Mouse (Mus musculus): ENCODE measurements at regions not wholly inside any gene's neighbourhood (a gene's known extent, or its start where the extent isn't known, plus 50 kb on each side); places are given as distances from the start of the nearest gene placed in this dataset.
"Not testable (repeated sequence)": the region's sequence is repeated elsewhere in the genome, so short reads cannot be mapped to it uniquely, and the experiment has no call there.

GRCm38 (mm10) chrX:159056462-159056805 lies 153.7 kb upstream of the Rps6ka3 start:
- DNase-seq (ENCODE audit: low spot score) (no peak), ATAC-seq (ENCODE audit: low FRiP score) (no peak)
- Histone ChIP-seq H3K9me3 (ENCODE audit: control insufficient read depth, low read length) (no peaks in the 10 kb centered on the region), H3K36me3 (replicated peaks; ENCODE audit: control insufficient read depth, insufficient read depth) (no peaks in the 10 kb centered on the region), H3K27ac (no peak overlapping the region), H3K4me3 (replicated peaks; ENCODE audit: low read length) (no peak overlapping the region), H3K4me2 (replicated peaks) (no peak overlapping the region), H3K27me3 (ENCODE audit: control insufficient read depth, insufficient read depth, low read length) (no peaks in the 10 kb centered on the region), H3K9ac (no peak overlapping the region), H3K4me1 (replicated peaks; ENCODE audit: control insufficient read depth, insufficient read depth, low read length) (no peaks in the 10 kb centered on the region)

GRCm38 (mm10) chrX:159058931-159059330 lies 151.2 kb upstream of the Rps6ka3 start:
- Histone ChIP-seq H3K4me2 (replicated peaks) (no peak overlapping the region), H3K27ac (no peak overlapping the region), H3K9ac (no peak overlapping the region), H3K27me3 (ENCODE audit: control insufficient read depth, insufficient read depth, low read length) (no peaks in the 10 kb centered on the region), H3K36me3 (replicated peaks; ENCODE audit: control insufficient read depth, insufficient read depth) (no peaks in the 10 kb centered on the region), H3K4me1 (replicated peaks; ENCODE audit: control insufficient read depth, insufficient read depth, low read length) (no peaks in the 10 kb centered on the region), H3K4me3 (replicated peaks; ENCODE audit: low read length) (no peak overlapping the region), H3K9me3 (ENCODE audit: control insufficient read depth, low read length) (no peaks in the 10 kb centered on the region)
- ATAC-seq (ENCODE audit: low FRiP score) = no peak
- no peak for DNase-seq (ENCODE audit: low spot score)

- no peaks in the 10 kb centered on the region for H3K27me3 ChIP-seq (ENCODE audit: control insufficient read depth, insufficient read depth, low read length)
- H3K4me2 ChIP-seq (replicated peaks) = no peak overlapping the region
- ATAC-seq (ENCODE audit: low FRiP score) = no peak
- DNase-seq (ENCODE audit: low spot score) = no peak
- H3K36me3 ChIP-seq (replicated peaks; ENCODE audit: control insufficient read depth, insufficient read depth) = no peaks in the 10 kb centered on the region
- no peak overlapping the region for H3K9ac ChIP-seq
- no peak overlapping the region for H3K4me3 ChIP-seq (replicated peaks; ENCODE audit: low read length)
- H3K27ac ChIP-seq = no peak overlapping the region
- H3K4me1 ChIP-seq (replicated peaks; ENCODE audit: control insufficient read depth, insufficient read depth, low read length) = no peaks in the 10 kb centered on the region
- H3K9me3 ChIP-seq (ENCODE audit: control insufficient read depth, low read length) = no peaks in the 10 kb centered on the region
These were observed 148.8 kb upstream of the Rps6ka3 start for GRCm38 (mm10) chrX:159061322-159061721.

- DNase-seq (ENCODE audit: low spot score) = no peak
These were observed 143.9 kb upstream of the Rps6ka3 start for GRCm38 (mm10) chrX:159066212-159066611.

GRCm38 (mm10) chrX:159072647-159073046 lies 137.5 kb upstream of the Rps6ka3 start:
- Histone ChIP-seq H3K4me3 (replicated peaks; ENCODE audit: low read length) (no peak overlapping the region), H3K4me1 (replicated peaks; ENCODE audit: control insufficient read depth, insufficient read depth, low read length) (no peaks in the 10 kb centered on the region), H3K27me3 (ENCODE audit: control insufficient read depth, insufficient read depth, low read length) (no peaks in the 10 kb centered on the region), H3K4me2 (replicated peaks) (no peak overlapping the region), H3K9ac (no peak overlapping the region), H3K9me3 (ENCODE audit: control insufficient read depth, low read length) (no peaks in the 10 kb centered on the region), H3K27ac (no peak overlapping the region), H3K36me3 (replicated peaks; ENCODE audit: control insufficient read depth, insufficient read depth) (no peaks in the 10 kb centered on the region)
- ATAC-seq (ENCODE audit: low FRiP score) (no peak), DNase-seq (ENCODE audit: low spot score) (no peak)
- 63% methylated on average over 3 of the region's 3 CpGs for WGBS

More at GRCm38 (mm10) chrX:159066212-159066611, 143.9 kb upstream of the Rps6ka3 start:
- ATAC-seq (ENCODE audit: low FRiP score) = no peak
- Histone ChIP-seq H3K27me3 (ENCODE audit: control insufficient read depth, insufficient read depth, low read length) (no peaks in the 10 kb centered on the region), H3K4me3 (replicated peaks; ENCODE audit: low read length) (no peak overlapping the region), H3K4me1 (replicated peaks; ENCODE audit: control insufficient read depth, insufficient read depth, low read length) (no peaks in the 10 kb centered on the region), H3K27ac (no peak overlapping the region), H3K9me3 (ENCODE audit: control insufficient read depth, low read length) (no peaks in the 10 kb centered on the region), H3K36me3 (replicated peaks; ENCODE audit: control insufficient read depth, insufficient read depth) (no peaks in the 10 kb centered on the region), H3K9ac (no peak overlapping the region), H3K4me2 (replicated peaks) (no peak overlapping the region)
- 68% methylated on average over 2 of the region's 2 CpGs for WGBS

GRCm38 (mm10) chrX:159073533-159073932 lies 136.6 kb upstream of the Rps6ka3 start:
- Histone ChIP-seq H3K9me3 (ENCODE audit: control insufficient read depth, low read length) (no peaks in the 10 kb centered on the region), H3K36me3 (replicated peaks; ENCODE audit: control insufficient read depth, insufficient read depth) (no peaks in the 10 kb centered on the region), H3K9ac (no peak overlapping the region), H3K4me1 (replicated peaks; ENCODE audit: control insufficient read depth, insufficient read depth, low read length) (no peaks in the 10 kb centered on the region), H3K4me3 (replicated peaks; ENCODE audit: low read length) (no peak overlapping the region), H3K27ac (no peak overlapping the region), H3K27me3 (ENCODE audit: control insufficient read depth, insufficient read depth, low read length) (no peaks in the 10 kb centered on the region), H3K4me2 (replicated peaks) (no peak overlapping the region)
- no peak for ATAC-seq (ENCODE audit: low FRiP score)
- DNase-seq (ENCODE audit: low spot score) = no peak

- H3K36me3 ChIP-seq (replicated peaks; ENCODE audit: control insufficient read depth, insufficient read depth) = no peaks in the 10 kb centered on the region
- H3K27ac ChIP-seq = no peak overlapping the region
- no peak for ATAC-seq (ENCODE audit: low FRiP score)
- no peaks in the 10 kb centered on the region for H3K9me3 ChIP-seq (ENCODE audit: control insufficient read depth, low read length)
- no peak overlapping the region for H3K4me2 ChIP-seq (replicated peaks)
- no peak overlapping the region for H3K4me3 ChIP-seq (replicated peaks; ENCODE audit: low read length)
- no peaks in the 10 kb centered on the region for H3K27me3 ChIP-seq (ENCODE audit: control insufficient read depth, insufficient read depth, low read length)
- H3K9ac ChIP-seq = no peak overlapping the region
- no peaks in the 10 kb centered on the region for H3K4me1 ChIP-seq (replicated peaks; ENCODE audit: control insufficient read depth, insufficient read depth, low read length)
- 84% methylated on average over 2 of the region's 2 CpGs for WGBS
- no peak for DNase-seq (ENCODE audit: low spot score)
These were observed 129.6 kb upstream of the Rps6ka3 start for GRCm38 (mm10) chrX:159080508-159080907.

GRCm38 (mm10) chrX:159110651-159111050 lies 99.5 kb upstream of the Rps6ka3 start:
- not testable (repeated sequence) for H3K27ac ChIP-seq; H3K27me3 ChIP-seq (ENCODE audit: control insufficient read depth, insufficient read depth, low read length); H3K9ac ChIP-seq; DNase-seq (ENCODE audit: low spot score); ATAC-seq (ENCODE audit: low FRiP score); H3K4me1 ChIP-seq (replicated peaks; ENCODE audit: control insufficient read depth, insufficient read depth, low read length); H3K36me3 ChIP-seq (replicated peaks; ENCODE audit: control insufficient read depth, insufficient read depth); H3K9me3 ChIP-seq (ENCODE audit: control insufficient read depth, low read length); H3K4me3 ChIP-seq (replicated peaks; ENCODE audit: low read length); H3K4me2 ChIP-seq (replicated peaks)
- WGBS = 90% methylated on average over 6 of the region's 6 CpGs

- H3K9ac ChIP-seq = no peak overlapping the region
- DNase-seq (ENCODE audit: low spot score) = no peak
- no peak overlapping the region for H3K27ac ChIP-seq
- H3K4me1 ChIP-seq (replicated peaks; ENCODE audit: control insufficient read depth, insufficient read depth, low read length) = no peaks in the 10 kb centered on the region
- H3K4me3 ChIP-seq (replicated peaks; ENCODE audit: low read length) = no peak overlapping the region
- H3K27me3 ChIP-seq (ENCODE audit: control insufficient read depth, insufficient read depth, low read length) = no peaks in the 10 kb centered on the region
- no peak overlapping the region for H3K4me2 ChIP-seq (replicated peaks)
- no peaks in the 10 kb centered on the region for H3K36me3 ChIP-seq (replicated peaks; ENCODE audit: control insufficient read depth, insufficient read depth)
- no peak for ATAC-seq (ENCODE audit: low FRiP score)
- no peaks in the 10 kb centered on the region for H3K9me3 ChIP-seq (ENCODE audit: control insufficient read depth, low read length)
These were observed 93.9 kb upstream of the Rps6ka3 start for GRCm38 (mm10) chrX:159116210-159116609.

GRCm38 (mm10) chrX:159140554-159140953 lies 69.6 kb upstream of the Rps6ka3 start:
- ATAC-seq (ENCODE audit: low FRiP score) (no peak), DNase-seq (ENCODE audit: low spot score) (no peak)
- WGBS = 87% methylated on average over 4 of the region's 4 CpGs
- no peaks in the 10 kb centered on the region for H3K27me3 ChIP-seq (ENCODE audit: control insufficient read depth, insufficient read depth, low read length)
- H3K9ac ChIP-seq = no peak overlapping the region
- H3K27ac ChIP-seq = no peak overlapping the region
- H3K4me1 ChIP-seq (replicated peaks; ENCODE audit: control insufficient read depth, insufficient read depth, low read length) = no peaks in the 10 kb centered on the region
- H3K36me3 ChIP-seq (replicated peaks; ENCODE audit: control insufficient read depth, insufficient read depth) = no peaks in the 10 kb centered on the region
- no peak overlapping the region for H3K4me2 ChIP-seq (replicated peaks)
- H3K4me3 ChIP-seq (replicated peaks; ENCODE audit: low read length) = no peak overlapping the region
- no peaks in the 10 kb centered on the region for H3K9me3 ChIP-seq (ENCODE audit: control insufficient read depth, low read length)
